Mouse (Mus musculus) liver, adult 2 months (tissue): ENCODE results near the gene Tgfb2. TPM values are rescaled to one million over a fixed set of nuclear protein-coding genes. Genes with fewer than 3 reads are reported as not detected.

Experiments
- DNase-seq: peaks from one replicate; pipeline ENCODE4 v3.0.0-alpha.2; 2011; ENCODE audit warnings: low read depth, low spot score; ENCODE audit errors: extremely low read depth
- H3K27ac ChIP-seq: fragments of 200-500 bp; replicated peaks from 2 replicates; pipeline ENCODE4 v1.5.1; 2012; ENCODE audit warnings: low read depth, mild to moderate bottlenecking, control low read depth, inconsistent platforms, low read length; ENCODE audit not compliant: insufficient read depth
- H3K27me3 ChIP-seq: fragments of 200-500 bp; 2 replicates; pipeline ENCODE4 v1.6.1; 2012; ENCODE audit warnings: mild to moderate bottlenecking, moderate library complexity, low read length, inconsistent platforms; ENCODE audit not compliant: control insufficient read depth, insufficient read depth
- H3K36me3 ChIP-seq: fragments of 200-500 bp; 2 replicates; pipeline ENCODE4 v1.6.1; 2012; ENCODE audit warnings: low read length, inconsistent platforms; ENCODE audit not compliant: control insufficient read depth, insufficient read depth
- H3K4me1 ChIP-seq: fragments of 200-500 bp; 2 replicates; pipeline ENCODE4 v1.6.1; 2011; ENCODE audit warnings: low read length; ENCODE audit not compliant: control insufficient read depth, insufficient read depth
- H3K4me3 ChIP-seq: fragments of 200-500 bp; 2 replicates; pipeline ENCODE4 v1.5.1; 2011; ENCODE audit warnings: low read depth, mild to moderate bottlenecking, control low read depth, low read length, moderate library complexity; ENCODE audit not compliant: insufficient read depth
- H3K79me2 ChIP-seq: fragments of 200-500 bp; 2 replicates; pipeline ENCODE4 v1.6.1; 2012; ENCODE audit warnings: inconsistent platforms, mild to moderate bottlenecking, low read length, moderate library complexity; ENCODE audit not compliant: control insufficient read depth, insufficient read depth
- H3K9ac ChIP-seq: fragments of 200-500 bp; 2 replicates; pipeline ENCODE4 v1.6.1; 2012; ENCODE audit warnings: low read depth, mild to moderate bottlenecking, control low read depth, inconsistent platforms, low read length
- CTCF ChIP-seq: fragments of 200-500 bp; IDR thresholded peaks from 2 replicates; pipeline ENCODE4 v1.5.1; 2011; ENCODE audit warnings: low read depth, low read length, control low read depth
- POLR2A ChIP-seq: fragments of 200-500 bp; IDR thresholded peaks from 2 replicates; pipeline ENCODE4 v1.6.1; 2011; ENCODE audit warnings: low read length, control low read depth; ENCODE audit not compliant: insufficient read depth; ENCODE audit errors: extremely low read depth
- WGBS: fragments of 180-500 bp; shearing (Covaris S2); methylation state at CpG from one replicate; pipeline ENCODE4 v1.1.7; 2018; 5-methylcytosine and 5-hydroxymethylcytosine counted together
- polyA plus RNA-seq: library from polyadenylated mRNA; depleted of rRNA; stranded (reverse); fragments of >200 nt; gene quantifications from 2 replicates; pipeline ENCODE4 v1.2.3, GENCODE M21; 2012; rRNA removed
- total RNA-seq: library from RNA; depleted of rRNA; stranded (reverse); fragments of >200 nt; gene quantifications from 2 replicates; pipeline ENCODE4 v1.2.3, GENCODE M21; 2014; rRNA removed

The Tgfb2 gene
- total and polyA plus RNA-seq, 2 experiments = 0.12 to 0.28 TPM

DNA sequence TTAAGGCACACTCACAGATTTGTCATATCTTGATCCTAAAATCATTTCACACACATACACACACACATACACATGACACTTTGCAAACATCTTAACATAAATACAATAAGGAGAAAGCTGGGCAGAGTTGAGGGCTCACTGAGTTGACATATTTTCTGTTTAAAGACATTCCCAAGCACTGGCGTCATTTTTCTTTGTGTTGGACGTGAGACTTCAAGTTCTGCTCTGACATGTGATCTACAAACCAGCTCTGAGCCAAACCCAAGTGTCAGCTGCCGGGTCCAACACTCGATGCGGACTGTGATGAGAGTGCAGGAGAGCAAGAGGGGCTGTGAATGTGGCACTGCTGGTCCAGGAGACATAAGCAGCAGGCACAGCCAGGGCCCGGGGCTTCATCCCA lies 123.7 kb downstream of the Tgfb2 start:
- H3K4me1 ChIP-seq = no peaks in the 10 kb centered on the region
- TF ChIP-seq POLR2A = no peak
- TF ChIP-seq CTCF = no peak
- H3K36me3 ChIP-seq = no peaks in the 10 kb centered on the region
- H3K9ac ChIP-seq = no peak overlapping the region
- WGBS = 94% methylated on average over 6 of the region's 6 CpGs
- no peaks in the 10 kb centered on the region for H3K27me3 ChIP-seq
- no peak overlapping the region for H3K4me3 ChIP-seq
- no peak for DNase-seq
- H3K27ac ChIP-seq = no peak overlapping the region
- no peaks in the 10 kb centered on the region for H3K79me2 ChIP-seq

DNA sequence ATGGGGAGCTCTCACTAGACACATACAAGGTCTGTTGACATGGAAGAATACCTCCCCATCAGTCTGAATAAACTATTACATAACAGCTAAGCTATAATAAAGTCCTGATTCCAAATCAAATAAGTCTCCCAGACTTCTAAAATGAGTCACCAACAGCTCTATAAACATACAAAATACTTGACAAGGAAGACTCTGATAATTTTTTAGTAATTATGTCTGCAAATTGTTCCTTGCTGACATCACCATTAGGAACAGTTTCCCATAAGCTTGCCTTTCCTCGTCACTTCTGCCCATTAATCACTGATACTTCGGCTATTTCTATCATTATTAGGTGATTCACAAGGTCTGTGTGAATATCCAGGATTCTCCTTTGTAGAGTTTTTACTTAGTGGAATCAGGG lies 124.1 kb downstream of the Tgfb2 start:
- H3K27me3 ChIP-seq = no peaks in the 10 kb centered on the region
- DNase-seq = peak; percentile 6

DNA sequence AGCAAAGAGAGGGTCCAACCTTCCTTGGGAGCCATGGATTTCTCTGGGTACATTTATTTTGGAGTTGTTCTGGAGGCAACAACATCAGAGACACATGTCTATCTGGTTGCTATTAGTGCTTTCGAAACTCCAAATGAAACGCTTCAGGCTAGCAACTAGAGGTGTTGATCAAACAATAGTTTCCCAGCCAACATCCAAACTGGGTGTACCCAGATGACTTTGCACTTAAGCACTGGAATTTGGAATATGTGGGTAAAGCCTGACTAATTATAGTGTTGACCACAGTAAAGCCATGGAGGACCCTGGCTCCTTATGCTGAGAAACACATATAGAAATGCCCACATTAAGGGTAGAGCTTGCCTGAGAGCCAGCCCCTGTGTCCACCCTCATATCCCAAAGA lies 124.7 kb downstream of the Tgfb2 start:
- Histone ChIP-seq H3K36me3 (no peaks in the 10 kb centered on the region), H3K9ac (no peak overlapping the region), H3K79me2 (no peaks in the 10 kb centered on the region), H3K27me3 (no peaks in the 10 kb centered on the region), H3K4me3 (no peak overlapping the region), H3K4me1 (no peaks in the 10 kb centered on the region), H3K27ac (no peak overlapping the region)
- peak; percentile 24 for DNase-seq
- 57% methylated on average over 2 of the region's 2 CpGs for WGBS
- TF ChIP-seq POLR2A = no peak

More for the DNA sequence above, 124.1 kb downstream of the Tgfb2 start:
- TF ChIP-seq POLR2A (no peak), CTCF (no peak)
- no peaks in the 10 kb centered on the region for H3K36me3 ChIP-seq
- H3K4me3 ChIP-seq = no peak overlapping the region
- no peak overlapping the region for H3K27ac ChIP-seq
- no peak overlapping the region for H3K9ac ChIP-seq
- H3K4me1 ChIP-seq = no peaks in the 10 kb centered on the region
- 87% methylated on average over 2 of the region's 2 CpGs for WGBS
- no peaks in the 10 kb centered on the region for H3K79me2 ChIP-seq

DNA sequence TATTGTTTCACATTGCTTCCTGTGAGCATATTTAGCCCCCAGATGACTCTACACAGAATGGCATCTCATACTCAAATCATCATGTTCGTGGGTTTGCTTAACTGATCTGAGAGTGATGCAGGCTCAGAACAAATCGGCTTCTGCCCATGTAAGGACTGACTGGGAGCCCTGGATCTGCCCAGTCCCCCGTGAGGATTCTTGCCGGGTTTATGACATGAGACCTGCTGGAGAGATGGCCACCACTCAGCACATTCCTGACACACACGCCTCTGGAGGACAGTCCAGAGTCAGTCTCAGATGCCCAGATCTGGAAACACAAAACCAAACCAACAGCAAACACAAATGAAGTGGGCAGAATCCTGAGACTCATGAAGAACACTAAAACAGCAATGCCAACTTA lies 128.5 kb downstream of the Tgfb2 start:
- H3K36me3 ChIP-seq = no peaks in the 10 kb centered on the region
- no peak for DNase-seq
- H3K79me2 ChIP-seq = no peaks in the 10 kb centered on the region
- H3K4me1 ChIP-seq = no peaks in the 10 kb centered on the region; the same call in 1 of the 2 replicates
- no peak overlapping the region for H3K9ac ChIP-seq
- WGBS = 87% methylated on average over 5 of the region's 5 CpGs
- no peaks in the 10 kb centered on the region for H3K27me3 ChIP-seq
- H3K4me3 ChIP-seq = no peak overlapping the region
- H3K27ac ChIP-seq = no peak overlapping the region
- TF ChIP-seq POLR2A (no peak), CTCF (no peak)

DNA sequence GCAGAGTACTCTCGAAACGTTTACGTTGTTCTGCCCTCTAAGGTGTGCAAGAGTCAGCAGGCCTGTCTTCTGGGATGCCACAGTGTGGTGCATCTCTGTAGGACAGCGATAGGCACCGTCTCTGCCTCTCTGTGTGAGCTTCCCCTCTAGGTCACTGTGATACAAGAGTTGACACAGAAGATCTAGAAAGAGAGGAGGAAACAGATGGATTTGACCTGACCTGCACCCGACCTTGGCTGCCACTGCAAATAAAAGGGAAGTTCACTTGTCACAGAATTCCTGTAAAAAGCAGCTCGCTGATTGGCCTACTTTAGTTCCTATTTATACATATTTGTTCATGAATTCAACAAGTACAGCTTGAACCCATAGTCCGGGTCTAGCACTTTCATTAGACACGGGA lies 130.2 kb downstream of the Tgfb2 start:
- TF ChIP-seq POLR2A = no peak
- no peak for TF ChIP-seq CTCF
- DNase-seq = peak; percentile 48
- no peaks in the 10 kb centered on the region for H3K79me2 ChIP-seq
- WGBS = 29% methylated on average over 9 of the region's 9 CpGs
- H3K4me1 ChIP-seq = no peaks in the 10 kb centered on the region; the same call in 1 of the 2 replicates
- H3K4me3 ChIP-seq = no peak overlapping the region
- no peaks in the 10 kb centered on the region for H3K36me3 ChIP-seq
- H3K9ac ChIP-seq = no peak overlapping the region
- H3K27ac ChIP-seq = no peak overlapping the region
- no peaks in the 10 kb centered on the region for H3K27me3 ChIP-seq

DNA sequence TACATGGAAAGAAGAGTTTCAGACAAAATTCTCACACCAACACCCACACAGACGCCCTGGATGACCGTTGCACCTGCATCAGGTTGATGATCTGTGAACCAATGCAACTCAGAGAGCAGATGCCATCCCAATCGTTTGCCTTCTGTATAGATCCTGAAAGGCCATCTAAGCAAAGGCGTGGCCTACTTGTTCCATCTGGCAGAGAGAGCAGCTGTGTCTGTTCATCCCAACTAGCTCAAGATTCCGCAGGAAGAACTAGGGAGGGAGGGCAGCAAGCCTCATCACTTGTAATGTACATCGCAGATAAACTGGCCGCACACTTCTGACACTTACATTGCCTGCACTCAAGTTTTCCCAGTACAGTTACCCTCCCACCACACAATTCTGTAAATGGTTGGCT lies 130.7 kb downstream of the Tgfb2 start:
- TF ChIP-seq CTCF (no peak), POLR2A (no peak)
- Histone ChIP-seq H3K79me2 (no peaks in the 10 kb centered on the region), H3K9ac (no peak overlapping the region), H3K4me3 (no peak overlapping the region), H3K36me3 (no peaks in the 10 kb centered on the region), H3K4me1 (no peaks in the 10 kb centered on the region; the same call in 1 of the 2 replicates), H3K27me3 (no peaks in the 10 kb centered on the region), H3K27ac (no peak overlapping the region)
- no peak for DNase-seq
- 87% methylated on average over 7 of the region's 7 CpGs for whole genome bisulfite sequencing

Other genes with a start within 250 kb of the Tgfb2 start
- 7.1 and 10.6 TPM in 2 replicates for gene Rrp15, start 43.4 kb upstream of the Tgfb2 start, total RNA-seq
- gene Rrp15, start 43.4 kb upstream of the Tgfb2 start, polyA plus RNA-seq = 2.3 and 2.6 TPM in 2 replicates